Mouse (Mus musculus) embryo, embryonic 9.5 days (tissue): ENCODE measurements around the gene Gsta4.
"Not testable (repeated sequence)": the region's sequence is repeated elsewhere in the genome, so short reads cannot be mapped to it uniquely, and the experiment has no call there.

Source experiments
- DNase-seq: peaks from one replicate; pipeline ENCODE4 v3.0.0-alpha.2; 2017; ENCODE audit errors: extremely low spot score

The Gsta4 gene

GRCm38 (mm10) chr9:78182474-78182873, at the start of gene Gsta4:
Gsta4 (plus strand) TSS chr9:78182774.
- DNase-seq: not testable (repeated sequence)

- DNase-seq: no peak
These were observed 46.9 kb upstream of the Gsta4 start for GRCm38 (mm10) chr9:78135658-78136057.

- no peak for DNase-seq
These were observed 44.4 kb upstream of the Gsta4 start for GRCm38 (mm10) chr9:78138044-78138676.

GRCm38 (mm10) chr9:78139463-78139862, 43.1 kb upstream of the Gsta4 start:
- no peak for DNase-seq

GRCm38 (mm10) chr9:78146099-78146498, 36.5 kb upstream of the Gsta4 start:
- no peak for DNase-seq

GRCm38 (mm10) chr9:78146627-78147026, 35.9 kb upstream of the Gsta4 start:
- DNase-seq: no peak

GRCm38 (mm10) chr9:78148149-78148548, 34.4 kb upstream of the Gsta4 start:
- DNase-seq: no peak

GRCm38 (mm10) chr9:78149770-78150169, 32.8 kb upstream of the Gsta4 start:
- not testable (repeated sequence) for DNase-seq

GRCm38 (mm10) chr9:78154211-78154977, 28.2 kb upstream of the Gsta4 start:
- no peak for DNase-seq

- no peak for DNase-seq
These were observed 25.4 kb upstream of the Gsta4 start for GRCm38 (mm10) chr9:78157221-78157620.

- no peak for DNase-seq
These were observed 19.3 kb upstream of the Gsta4 start for GRCm38 (mm10) chr9:78163291-78163690.

GRCm38 (mm10) chr9:78164741-78165140, 17.8 kb upstream of the Gsta4 start:
- no peak for DNase-seq

GRCm38 (mm10) chr9:78165454-78165853, 17.1 kb upstream of the Gsta4 start:
- no peak for DNase-seq

GRCm38 (mm10) chr9:78166694-78167452, 15.7 kb upstream of the Gsta4 start:
- DNase-seq: no peak

GRCm38 (mm10) chr9:78167453-78167969, 15.1 kb upstream of the Gsta4 start:
- DNase-seq: no peak

- DNase-seq: no peak
These were observed 13.7 kb upstream of the Gsta4 start for GRCm38 (mm10) chr9:78168864-78169263.

- DNase-seq: no peak
These were observed 8.6 kb upstream of the Gsta4 start for GRCm38 (mm10) chr9:78174016-78174415.

- DNase-seq: not testable (repeated sequence)
These were observed 7.7 kb upstream of the Gsta4 start for GRCm38 (mm10) chr9:78174925-78175276.

GRCm38 (mm10) chr9:78175277-78176200, 7.0 kb upstream of the Gsta4 start:
- peak; percentile 96 for DNase-seq

GRCm38 (mm10) chr9:78176201-78176727, 6.3 kb upstream of the Gsta4 start:
- peak; percentile 83 for DNase-seq

- DNase-seq: no peak
These were observed 5.7 kb upstream of the Gsta4 start for GRCm38 (mm10) chr9:78176831-78177230.
